Mouse (Mus musculus) adrenal gland, postnatal 14 days (tissue): ENCODE measurements around the gene Irx5. TPM values are rescaled to one million over a fixed set of nuclear protein-coding genes. Genes with fewer than 3 reads are reported as not detected.
A peak's percentile ranks its signal among the peaks of the same experiment; 100 is the strongest.

Experiments
- DNase-seq: peaks from one replicate; pipeline ENCODE4 v3.0.0; 2021; ENCODE audit warnings: mixed read lengths
- total RNA-seq: library from RNA; stranded (reverse); gene quantifications from 2 replicates; pipeline ENCODE4 v1.2.3, GENCODE M21; 2021

The Irx5 gene
- total RNA-seq, 1 experiment from 2014 or later = 1.5 TPM

DNA sequence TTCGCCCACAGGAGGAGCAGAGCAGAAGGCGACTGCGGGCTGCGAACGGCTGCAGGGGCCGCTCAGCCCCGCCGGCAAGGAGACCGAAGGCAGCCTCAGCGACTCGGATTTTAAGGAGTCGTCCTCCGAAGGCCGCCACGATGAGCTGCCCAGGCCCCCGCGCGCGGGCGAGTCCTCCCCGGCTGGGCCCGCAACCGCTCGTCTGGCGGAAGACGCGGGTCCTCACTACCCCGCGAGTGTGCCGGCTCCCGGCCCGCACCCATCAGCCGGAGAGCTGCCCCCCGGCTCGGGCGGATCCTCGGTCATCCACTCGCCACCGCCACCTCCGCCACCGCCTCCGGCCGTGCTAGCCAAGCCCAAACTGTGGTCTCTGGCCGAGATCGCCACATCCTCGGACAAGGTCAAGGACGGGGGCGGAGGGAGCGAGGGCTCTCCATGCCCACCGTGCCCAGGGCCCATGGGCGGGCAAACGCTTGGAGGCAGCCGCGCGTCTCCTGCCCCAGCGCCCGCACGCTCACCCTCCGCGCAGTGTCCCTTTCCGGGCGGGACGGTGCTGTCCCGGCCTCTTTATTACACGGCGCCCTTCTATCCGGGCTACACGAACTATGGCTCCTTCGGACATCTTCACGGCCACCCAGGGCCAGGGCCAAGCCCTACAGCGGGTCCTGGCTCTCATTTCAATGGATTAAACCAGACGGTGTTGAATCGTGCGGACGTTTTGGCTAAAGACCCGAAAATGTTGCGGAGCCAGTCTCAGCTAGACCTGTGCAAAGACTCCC lies 2.8 kb downstream of the Irx5 start:
- no peak for DNase-seq

DNA sequence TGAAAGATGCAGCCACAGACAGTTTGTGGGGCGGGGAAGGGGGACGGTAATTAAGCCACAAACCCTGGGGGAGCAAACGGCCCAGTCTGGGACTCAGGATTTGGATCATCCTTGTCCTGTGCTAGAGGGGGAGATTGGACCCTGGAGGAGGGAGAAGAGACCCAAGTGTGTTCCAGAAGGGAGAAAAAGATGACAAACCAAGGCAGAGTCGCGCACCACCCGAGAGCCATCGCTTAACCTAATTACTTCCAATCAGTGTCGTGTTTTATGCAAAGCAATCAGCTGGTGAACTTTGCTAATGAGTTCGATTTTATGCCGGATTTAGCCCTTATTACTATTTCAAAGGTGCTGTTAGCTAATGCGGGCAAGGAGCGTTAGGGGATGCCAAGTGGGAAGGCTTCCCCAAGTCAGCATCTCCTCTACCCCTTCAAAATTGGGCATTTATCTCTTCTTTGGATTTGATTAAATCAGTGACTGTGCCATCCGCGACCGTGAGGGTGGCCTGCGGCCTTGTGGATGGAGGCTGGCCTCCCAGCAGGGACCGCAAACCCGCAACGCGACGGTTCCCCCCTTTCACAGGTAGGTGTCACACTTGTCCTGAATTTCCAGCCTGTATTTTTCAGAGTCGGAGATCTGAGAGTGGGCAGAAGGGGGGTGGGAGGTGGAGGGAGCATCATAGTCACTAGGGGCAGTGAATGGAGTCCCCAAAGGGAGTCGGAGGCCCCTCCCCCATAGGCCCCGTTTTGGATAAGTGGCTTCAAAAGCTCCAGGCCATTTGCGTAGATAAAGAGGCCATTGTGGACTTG lies 4.3 kb downstream of the Irx5 start:
- DNase-seq = peak; percentile 40

DNA sequence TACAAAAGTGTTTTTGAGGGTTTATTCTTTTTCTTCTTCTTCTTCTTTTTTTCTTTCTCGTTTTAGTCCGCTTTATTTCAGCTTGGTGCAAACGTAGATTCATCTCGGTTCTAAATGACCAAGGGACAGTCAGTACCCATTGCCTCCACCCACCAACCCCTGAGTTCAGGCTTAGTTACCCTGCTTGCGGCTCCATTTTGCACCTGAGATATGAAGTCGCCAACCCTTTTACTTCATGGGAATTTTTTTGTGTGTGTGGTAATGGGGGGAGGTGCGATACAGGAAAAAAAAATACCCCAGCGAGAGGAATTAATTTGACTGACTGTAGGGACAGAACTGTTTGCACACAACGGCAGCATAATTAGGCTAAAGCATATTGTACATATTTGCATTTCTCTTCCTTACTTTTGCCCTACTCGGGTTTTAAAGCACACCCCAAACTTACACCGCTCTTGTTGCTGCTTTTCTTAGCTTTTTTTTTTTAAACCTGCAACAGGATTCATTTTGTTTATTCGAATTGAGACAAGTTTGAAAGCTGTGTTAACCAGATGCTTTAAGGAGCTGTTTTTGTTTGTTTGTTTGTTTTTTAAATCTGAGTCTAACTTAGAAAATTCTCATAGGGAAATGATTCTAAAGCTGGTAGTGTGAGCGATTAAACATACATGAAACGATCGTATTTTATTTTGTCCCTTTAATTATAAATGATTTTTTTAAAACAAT lies 5.1 kb downstream of the Irx5 start:
- no peak for DNase-seq

DNA sequence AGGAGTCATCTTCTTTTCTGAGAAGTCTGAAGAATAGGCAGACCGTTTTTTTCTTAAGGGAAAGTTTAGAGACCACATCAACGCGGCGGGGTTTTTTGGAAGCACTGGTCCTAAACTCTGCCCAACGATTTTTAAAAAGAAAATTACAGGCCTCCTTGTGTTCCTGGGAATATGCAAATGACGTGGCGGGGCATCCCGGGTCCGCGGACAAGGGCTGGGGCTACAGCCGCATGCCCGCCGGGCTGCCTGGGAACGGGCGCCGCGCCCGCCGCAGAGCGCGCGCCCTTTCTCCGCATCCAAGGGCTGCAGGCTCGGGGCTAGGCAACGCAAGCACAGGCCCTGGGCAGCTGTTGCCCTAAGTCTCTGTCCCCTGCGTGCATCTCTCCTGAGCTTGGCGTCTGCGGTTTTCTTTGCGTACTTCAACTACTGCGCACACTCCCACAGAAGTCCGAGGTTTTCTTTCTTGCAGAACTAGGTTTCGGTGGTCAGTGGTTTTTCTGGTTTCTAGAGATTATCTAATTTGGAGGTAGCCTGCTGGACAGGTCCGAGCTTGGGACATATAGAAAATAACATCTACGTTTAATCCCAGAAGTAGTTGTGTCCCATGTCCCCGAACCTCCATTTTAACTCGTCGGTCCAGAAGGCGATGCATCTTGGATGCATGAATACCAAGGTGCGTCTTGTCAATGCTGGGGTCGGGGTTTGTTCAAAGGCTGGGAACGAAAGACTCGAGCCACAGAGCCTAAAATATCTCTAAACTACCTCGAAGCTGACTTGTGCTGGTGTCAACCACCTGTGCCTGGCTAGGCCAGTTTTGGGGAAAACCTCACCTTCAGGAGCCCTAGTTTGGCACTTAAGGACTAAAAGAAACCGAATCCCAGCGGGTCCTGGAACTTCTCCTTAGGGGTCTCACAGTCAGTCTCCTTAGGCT lies 6.1 kb downstream of the Irx5 start:
- DNase-seq = no peak

DNA sequence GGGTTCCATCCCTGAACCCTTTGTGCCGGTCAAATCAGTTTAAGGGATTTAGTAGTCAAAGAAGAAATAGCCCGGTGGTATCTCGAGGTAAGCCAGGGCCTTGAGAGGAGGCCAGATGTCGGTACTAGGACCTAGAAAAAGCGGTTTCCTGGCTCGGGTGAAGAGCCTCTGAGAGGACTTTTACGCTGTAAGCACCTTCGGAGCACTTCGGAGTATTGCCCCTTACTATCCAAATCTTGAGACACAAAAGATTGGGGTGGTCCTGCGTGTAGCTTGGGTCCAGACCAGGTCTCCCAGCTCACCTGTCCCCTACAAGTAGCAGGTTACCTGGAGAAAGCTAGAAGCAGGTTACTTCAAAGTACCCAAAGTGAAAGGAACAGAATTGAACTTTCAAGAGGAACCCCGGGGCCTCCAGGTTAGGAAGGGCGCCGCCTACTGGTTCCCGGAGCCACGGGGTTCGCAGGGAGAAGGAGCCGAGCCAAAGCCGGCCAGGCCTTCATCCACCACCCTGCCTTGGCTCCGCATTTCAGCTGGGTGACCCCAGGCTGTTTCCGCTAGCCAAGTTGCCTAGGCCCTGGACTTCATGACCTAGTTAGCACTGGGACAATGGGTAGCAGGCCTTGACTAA lies 6.8 kb downstream of the Irx5 start:
- peak; percentile 56 for DNase-seq

DNA sequence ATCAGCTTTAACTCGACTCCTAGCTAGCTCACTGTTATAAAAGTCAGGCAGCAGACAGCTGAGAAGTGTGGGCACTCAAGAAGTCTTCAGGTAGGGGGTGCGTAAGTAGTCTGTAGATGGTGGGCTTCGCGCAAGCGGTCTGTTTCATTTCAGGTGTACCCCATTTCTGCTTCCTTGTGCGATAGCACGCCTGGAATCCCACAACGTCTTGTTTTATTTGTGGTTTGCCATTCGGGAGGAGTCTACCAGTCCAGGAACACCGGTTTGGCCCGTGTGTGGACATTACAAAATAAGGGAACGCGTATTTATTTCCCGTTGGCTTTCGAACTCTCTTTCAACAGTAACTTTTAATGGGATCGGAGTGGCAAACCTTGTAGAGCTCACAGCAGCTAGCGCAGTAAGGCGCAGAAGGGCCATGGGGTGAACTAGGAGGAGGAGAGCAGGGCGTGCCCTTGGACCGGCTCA lies 7.4 kb downstream of the Irx5 start:
- no peak for DNase-seq

DNA sequence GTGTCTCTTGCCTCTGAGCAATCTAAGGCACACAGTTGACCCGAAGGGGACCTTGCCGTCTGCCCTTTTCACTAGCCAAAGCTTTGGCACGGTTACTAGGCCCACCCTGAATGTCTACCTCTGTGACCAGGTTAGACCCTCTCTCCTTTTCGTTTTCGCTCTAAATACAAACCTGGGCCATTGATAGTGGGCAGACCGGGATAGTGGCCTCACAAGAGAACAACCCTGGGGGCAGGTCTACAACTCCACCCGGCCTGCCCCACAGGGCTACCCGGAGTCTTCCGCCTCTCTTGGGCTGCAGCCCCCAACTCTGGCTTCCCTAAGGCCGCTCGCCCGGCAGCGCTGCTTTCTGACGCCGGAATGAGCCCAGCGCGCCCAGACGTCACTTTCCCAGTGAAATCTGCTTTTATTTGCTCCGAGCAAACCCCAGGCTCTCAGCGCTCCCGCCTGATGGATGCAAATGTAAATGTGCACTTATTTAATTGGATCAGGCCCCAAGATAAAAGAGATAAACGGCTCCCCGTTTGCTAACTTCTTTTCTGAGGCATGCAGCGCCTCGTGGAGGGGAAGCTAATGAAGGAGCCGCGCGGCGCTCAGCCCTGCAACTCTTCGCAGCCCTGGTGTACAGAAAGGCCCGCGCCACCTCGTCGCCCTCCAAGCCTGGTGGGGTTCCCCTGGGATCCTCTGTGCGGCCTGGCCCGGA lies 8.0 kb downstream of the Irx5 start:
- DNase-seq = no peak

GRCm38 (mm10) chr8:92365944-92366735 lies 8.7 kb downstream of the Irx5 start:
- DNase-seq = no peak

DNA sequence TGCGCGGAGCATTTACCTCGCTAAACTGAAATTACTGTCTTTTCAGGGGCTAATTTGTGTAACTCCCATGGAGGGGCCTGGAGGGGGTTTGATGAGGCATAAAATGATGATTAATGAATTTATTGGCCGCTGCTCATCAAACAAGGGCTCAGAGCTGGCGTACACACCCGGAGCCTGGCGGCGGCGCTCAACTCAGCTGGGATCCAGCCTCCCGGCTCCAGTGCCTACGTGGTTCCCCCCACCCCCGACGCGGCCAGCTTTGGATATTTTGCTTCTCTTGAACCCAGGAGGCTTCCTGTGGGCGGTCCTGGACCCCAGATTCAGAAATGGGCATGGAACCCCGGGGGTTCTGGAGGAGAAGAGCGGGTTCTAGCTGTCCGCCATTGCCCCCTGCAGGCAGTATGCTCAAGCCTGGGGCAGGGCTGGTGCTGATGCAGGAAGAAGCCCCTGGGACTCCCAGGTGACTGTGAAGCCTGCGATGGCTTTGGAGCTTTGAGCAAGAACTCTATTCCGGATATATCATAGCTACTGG lies 9.4 kb downstream of the Irx5 start:
- peak; percentile 42 for DNase-seq

DNA sequence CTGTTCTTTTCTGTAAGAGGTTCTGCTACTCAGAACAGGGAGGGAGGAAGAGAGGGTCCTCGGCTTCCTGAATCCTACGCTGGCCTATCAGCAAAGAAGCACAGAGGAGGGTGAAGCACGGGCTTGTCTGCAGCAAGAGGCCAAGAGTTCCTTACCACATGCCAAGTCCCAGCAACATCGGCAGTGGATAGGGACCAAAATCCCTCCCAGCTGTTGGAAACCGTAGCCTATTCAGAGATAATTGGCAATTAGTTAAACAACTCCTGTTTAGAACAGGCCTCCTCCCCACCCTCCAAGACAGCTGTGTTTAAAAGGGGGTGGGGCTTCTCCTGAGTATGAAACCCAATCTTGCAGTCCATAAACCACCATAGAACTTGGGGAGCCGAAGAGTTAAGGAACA lies 22.1 kb downstream of the Irx5 start:
- no peak for DNase-seq

DNA sequence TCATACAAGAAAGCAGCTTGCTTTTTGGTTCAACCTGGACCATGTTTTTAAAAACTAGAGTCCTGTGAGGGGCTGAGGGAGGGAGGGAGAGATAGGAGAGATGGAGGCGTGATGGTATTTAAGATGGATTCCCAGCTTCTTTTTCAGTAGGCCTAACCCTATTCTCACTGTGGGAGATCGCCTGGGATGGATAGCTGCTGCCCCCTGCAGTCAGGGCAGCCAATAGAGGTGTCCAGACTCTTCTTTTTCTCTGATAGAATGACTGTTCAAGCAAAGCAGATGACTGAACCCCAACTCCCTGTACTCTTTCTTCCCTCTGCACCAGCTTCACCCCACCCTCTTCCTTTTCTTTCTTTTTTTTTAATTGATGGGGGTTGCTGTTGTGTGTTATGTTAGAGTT lies 23.1 kb downstream of the Irx5 start:
- peak; percentile 31 for DNase-seq

DNA sequence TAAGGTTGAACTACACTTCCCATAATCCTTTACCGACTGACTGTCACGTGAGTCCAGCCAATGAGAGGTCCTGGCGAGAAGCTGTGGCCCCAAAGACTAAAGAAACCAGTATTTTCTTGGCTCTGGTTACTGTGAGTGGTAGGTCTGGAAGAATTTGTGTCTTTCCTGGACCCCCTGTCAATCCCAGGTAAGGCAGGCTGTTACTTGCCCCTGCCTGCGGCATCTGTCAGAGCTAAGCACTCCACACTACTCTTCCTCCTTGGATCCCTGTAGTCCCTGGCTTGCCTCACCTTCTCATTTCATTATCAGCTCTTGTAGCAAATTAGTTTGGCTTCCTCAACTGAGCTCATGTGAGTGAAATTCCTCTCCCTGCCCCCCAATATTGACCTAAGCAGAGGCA lies 30.5 kb downstream of the Irx5 start:
- DNase-seq = no peak

DNA sequence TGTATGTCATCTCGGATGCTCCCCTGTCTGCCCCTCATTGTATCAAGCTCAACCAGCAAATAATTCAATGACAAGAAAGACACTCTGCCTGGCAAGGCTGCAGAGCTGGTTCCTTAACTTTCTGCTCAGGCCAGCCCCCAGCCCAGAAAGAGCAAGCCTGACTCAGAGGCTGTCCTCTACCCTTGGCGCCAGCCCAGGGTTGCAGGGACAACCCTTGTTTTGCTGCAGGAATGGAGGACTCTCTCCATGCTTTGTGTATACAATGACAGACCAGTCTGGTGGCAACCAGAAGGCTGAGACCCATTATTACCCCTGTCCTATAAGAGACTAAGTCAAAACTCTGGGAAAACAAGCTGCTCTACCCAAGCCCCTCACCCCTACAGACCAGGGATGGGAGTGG lies 46.8 kb downstream of the Irx5 start:
- DNase-seq = no peak

DNA sequence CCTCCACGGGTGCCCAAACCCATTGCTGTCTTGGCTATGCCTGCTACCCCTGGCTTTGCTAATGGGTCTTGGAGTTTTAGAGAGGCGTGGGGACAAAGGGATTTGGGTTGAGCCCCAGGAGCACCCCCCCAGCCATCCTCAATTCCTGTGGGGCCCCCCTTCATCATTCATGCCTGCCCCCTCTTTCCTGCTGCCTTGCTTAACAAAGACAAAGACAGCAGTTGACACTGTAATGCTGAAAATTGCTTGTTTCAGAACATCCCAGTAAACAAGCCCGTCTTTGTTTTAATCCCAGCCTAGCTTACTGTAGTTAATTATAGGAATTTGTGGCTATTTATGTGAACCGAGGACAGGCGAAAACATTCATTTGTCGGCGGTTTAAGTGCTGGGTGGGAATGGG lies 50.7 kb downstream of the Irx5 start:
- no peak for DNase-seq

- DNase-seq = no peak
Measured at GRCm38 (mm10) chr8:92413583-92413982, 56.2 kb downstream of the Irx5 start.

DNA sequence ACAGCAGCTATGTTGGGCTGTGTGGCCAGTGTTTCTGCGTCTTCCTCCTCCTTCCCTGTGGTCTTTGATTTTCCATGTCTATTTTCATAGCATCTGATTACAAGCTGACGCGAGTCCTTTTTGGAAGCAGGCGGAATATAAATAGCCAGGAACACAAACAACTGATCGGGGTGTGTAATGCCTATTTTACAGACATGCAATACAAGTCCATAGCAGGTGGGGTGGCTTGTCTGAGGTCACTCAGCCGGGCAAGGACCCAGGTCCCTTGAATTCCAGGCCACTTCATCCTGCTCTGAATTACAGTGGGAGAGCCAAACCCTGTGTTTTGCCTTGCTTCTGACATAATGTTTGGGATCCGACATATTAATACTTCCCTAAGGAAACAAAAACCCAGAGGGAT lies 63.2 kb downstream of the Irx5 start:
- DNase-seq = no peak
